Mouse (Mus musculus): ENCODE results near the gene Nup160. TPM values are rescaled to one million over a fixed set of nuclear protein-coding genes. Genes with fewer than 3 reads are reported as not detected.

Nup160 gene
- polyA plus RNA-seq, 1 experiment from 2014 or later: 31.2 TPM

Other genes starting within 250 kb of the Nup160 start
- 3.9 and 4.6 TPM in 2 replicates for gene Ptprj, start 96.6 kb upstream of the Nup160 start, polyA plus RNA-seq (2015; fragmentation: Nextera tagmentation; extraction: Ambion mirVana)
- 105 and 129 TPM in 2 replicates for gene Fnbp4, start 68.2 kb downstream of the Nup160 start, polyA plus RNA-seq (2015; fragmentation: Nextera tagmentation; extraction: Ambion mirVana)
- gene Agbl2, start 105.5 kb downstream of the Nup160 start, polyA plus RNA-seq (2015; fragmentation: Nextera tagmentation; extraction: Ambion mirVana): 0.39 and 0.42 TPM in 2 replicates
- gene Mtch2, start 169.9 kb downstream of the Nup160 start, polyA plus RNA-seq (2015; fragmentation: Nextera tagmentation; extraction: Ambion mirVana): 264 and 287 TPM in 2 replicates
- 28.6 and 29.9 TPM in 2 replicates for gene C1qtnf4, start 208.6 kb downstream of the Nup160 start, polyA plus RNA-seq (2015; fragmentation: Nextera tagmentation; extraction: Ambion mirVana)
- gene Kbtbd4, start 227.5 kb downstream of the Nup160 start, polyA plus RNA-seq (2015; fragmentation: Nextera tagmentation; extraction: Ambion mirVana): 61.9 and 62.3 TPM in 2 replicates
- 211 and 212 TPM in 2 replicates for gene Ndufs3, start 227.6 kb downstream of the Nup160 start, polyA plus RNA-seq (2015; fragmentation: Nextera tagmentation; extraction: Ambion mirVana)